Mouse (Mus musculus) lung, embryonic 14.5 days (tissue): ENCODE results near the gene Terf2ip. TPM values are rescaled to one million over a fixed set of nuclear protein-coding genes. Genes with fewer than 3 reads are reported as not detected.

Experiments
- ATAC-seq: fragments of 200-750 bp; cut with Nextera tagmentation; 2 replicates; pipeline ENCODE4 v1.8.0; 2017; ENCODE audit warnings: mild to moderate bottlenecking, moderate TSS enrichment, moderate library complexity; ENCODE audit not compliant: insufficient read depth
- DNase-seq: peaks from one replicate; pipeline ENCODE4 v3.0.0-alpha.2; 2015
- H3K27ac ChIP-seq: fragments of 300-500 bp; sonication (generic); 2 replicates; pipeline ENCODE4 v1.5.1; 2014; ENCODE audit warnings: low read depth, mild to moderate bottlenecking, moderate library complexity
- H3K27me3 ChIP-seq: fragments of 300-500 bp; sonication (generic); 2 replicates; pipeline ENCODE4 v1.6.1; 2014; ENCODE audit warnings: low read length, control low read depth; ENCODE audit not compliant: insufficient read depth
- H3K36me3 ChIP-seq: fragments of 300-500 bp; sonication (generic); 2 replicates; pipeline ENCODE4 v1.6.1; 2014; ENCODE audit warnings: control low read depth; ENCODE audit not compliant: insufficient read depth
- H3K4me1 ChIP-seq: fragments of 300-500 bp; sonication (generic); 2 replicates; pipeline ENCODE4 v1.6.1; 2014; ENCODE audit warnings: antibody characterized with exemption, control low read depth; ENCODE audit not compliant: insufficient read depth
- H3K4me2 ChIP-seq: fragments of 300-500 bp; sonication (generic); 2 replicates; pipeline ENCODE4 v1.6.1; 2014; ENCODE audit warnings: mild to moderate bottlenecking
- H3K4me3 ChIP-seq: fragments of 300-500 bp; sonication (generic); 2 replicates; pipeline ENCODE4 v1.5.1; 2014; ENCODE audit warnings: low read depth, low read length
- H3K9ac ChIP-seq: fragments of 300-500 bp; sonication (generic); 2 replicates; pipeline ENCODE4 v1.6.1; 2014
- H3K9me3 ChIP-seq: fragments of 300-500 bp; sonication (generic); 2 replicates; pipeline ENCODE4 v1.6.1; 2016; ENCODE audit warnings: low read depth, low read length, control low read depth
- CTCF ChIP-seq: IDR thresholded peaks from 2 replicates; pipeline ENCODE4 v1.5.1; 2016; ENCODE audit warnings: antibody characterized with exemption, low read depth
- WGBS: fragments of 180-500 bp; shearing (Covaris S2); extraction: QIAGEN DNeasy Blood & Tissue Kit; methylation state at CpG from one replicate; pipeline ENCODE4 v1.1.7; 2014; 5-methylcytosine and 5-hydroxymethylcytosine counted together
- polyA plus RNA-seq: library from polyadenylated mRNA; unstranded; fragments of >200 nt; fragmentation: Nextera tagmentation; extraction: Ambion mirVana; gene quantifications from 2 replicates; pipeline ENCODE4 v1.2.1, GENCODE M21; 2014

Terf2ip gene
- polyA plus RNA-seq, 1 experiment from 2014 or later, result 25.0 TPM

- peaks cover 73% of the 10 kb centered on the region for H3K36me3 ChIP-seq
Measured at GRCm38 (mm10) chr8:111982116-111982515, 29.1 kb upstream of the Terf2ip start.

GRCm38 (mm10) chr8:111984511-111984910 lies 26.7 kb upstream of the Terf2ip start:
- Histone ChIP-seq H3K4me3 (no peak overlapping the region), H3K27ac (no peak overlapping the region), H3K9ac (no peak overlapping the region), H3K4me2 (no peak overlapping the region), H3K9me3 (no peaks in the 10 kb centered on the region), H3K4me1 (no peaks in the 10 kb centered on the region), H3K36me3 (peaks cover 76% of the 10 kb centered on the region), H3K27me3 (no peaks in the 10 kb centered on the region)
- ATAC-seq (no peak), DNase-seq (no peak)
- 68% methylated on average over 10 of the region's 10 CpGs for WGBS
- no peak for TF ChIP-seq CTCF

More at GRCm38 (mm10) chr8:111982116-111982515, 29.1 kb upstream of the Terf2ip start:
- Histone ChIP-seq H3K4me2 (no peak overlapping the region), H3K27ac (no peak overlapping the region), H3K4me3 (no peak overlapping the region), H3K9ac (no peak overlapping the region), H3K27me3 (no peaks in the 10 kb centered on the region), H3K4me1 (no peaks in the 10 kb centered on the region), H3K9me3 (no peaks in the 10 kb centered on the region)
- DNase-seq (no peak), ATAC-seq (no peak)
- 74% methylated on average over 7 of the region's 7 CpGs for WGBS
- TF ChIP-seq CTCF, result peak; percentile 23; the same call in 1 of the 2 replicates

GRCm38 (mm10) chr8:111989911-111990310 lies 21.3 kb upstream of the Terf2ip start:
- Histone ChIP-seq H3K9ac (no peak overlapping the region), H3K27me3 (no peaks in the 10 kb centered on the region), H3K4me2 (no peak overlapping the region), H3K36me3 (peaks cover 60% of the 10 kb centered on the region), H3K4me3 (no peak overlapping the region), H3K4me1 (0 out of 2 replicates have a peak, but pooled peaks cover 3% of the 10 kb centered on the region), H3K27ac (no peak overlapping the region), H3K9me3 (no peaks in the 10 kb centered on the region)
- 0 out of 2 replicates have a peak, but pooled peaks have one; percentile 18 for ATAC-seq
- 18% methylated on average over 7 of the region's 7 CpGs for WGBS
- TF ChIP-seq CTCF, result peak; percentile 89
- peak; percentile 94 for DNase-seq

- Histone ChIP-seq H3K36me3 (peaks cover 61% of the 10 kb centered on the region), H3K9ac (peak overlapping the region; percentile 87), H3K4me3 (peak overlapping the region; percentile 82), H3K27ac (no peak overlapping the region), H3K9me3 (no peaks in the 10 kb centered on the region), H3K4me2 (peak overlapping the region; percentile 68), H3K4me1 (0 out of 2 replicates have a peak, but pooled peaks cover 3% of the 10 kb centered on the region), H3K27me3 (no peaks in the 10 kb centered on the region)
- WGBS, result 45% methylated on average over 8 of the region's 8 CpGs
- ATAC-seq, result no peak
- no peak for DNase-seq
- TF ChIP-seq CTCF, result no peak
Measured at GRCm38 (mm10) chr8:111991278-111991677, 19.9 kb upstream of the Terf2ip start.

GRCm38 (mm10) chr8:111992013-111992702 lies 19.0 kb upstream of the Terf2ip start, which contains the start of gene Adat1:
Gene Adat1 (minus strand): TSS chr8:111992302.
- ATAC-seq, result peak; percentile 97
- H3K27ac ChIP-seq, result no peak within 1 kb of the TSS; the same call in 1 of the 2 replicates
- 3% methylated on average over 32 of the region's 33 CpGs for WGBS

GRCm38 (mm10) chr8:111992703-111993039 lies 18.5 kb upstream of the Terf2ip start:
- no peak for DNase-seq
- Histone ChIP-seq H3K27ac (no peak overlapping the region), H3K4me3 (no peak overlapping the region), H3K9me3 (no peaks in the 10 kb centered on the region), H3K9ac (no peak overlapping the region), H3K4me2 (peak overlapping the region; percentile 68), H3K36me3 (peaks cover 65% of the 10 kb centered on the region), H3K4me1 (0 out of 2 replicates have a peak, but pooled peaks cover 3% of the 10 kb centered on the region), H3K27me3 (no peaks in the 10 kb centered on the region)
- peak; percentile 31; the same call in 1 of the 2 replicates for ATAC-seq
- WGBS, result 60% methylated on average over 3 of the region's 3 CpGs
- TF ChIP-seq CTCF, result no peak

More at GRCm38 (mm10) chr8:111992013-111992702, 19.0 kb upstream of the Terf2ip start, which contains the start of gene Adat1:
- Histone ChIP-seq H3K4me1 (0 out of 2 replicates have a peak, but pooled peaks cover 3% of the 10 kb centered on the region), H3K4me3 (peak within 1 kb of the TSS; percentile 82), H3K36me3 (peaks cover 65% of the 10 kb centered on the region), H3K4me2 (peak within 1 kb of the TSS; percentile 68), H3K9me3 (no peaks in the 10 kb centered on the region), H3K9ac (peak within 1 kb of the TSS; percentile 87), H3K27me3 (no peaks in the 10 kb centered on the region)
- TF ChIP-seq CTCF, result peak; percentile 45
- peak; percentile 96 for DNase-seq

GRCm38 (mm10) chr8:112004754-112005153 lies 6.4 kb upstream of the Terf2ip start:
- no peak overlapping the region for H3K4me2 ChIP-seq
- no peak for TF ChIP-seq CTCF
- H3K27ac ChIP-seq, result no peak overlapping the region
- DNase-seq, result no peak
- H3K36me3 ChIP-seq, result peaks cover 70% of the 10 kb centered on the region
- no peak for ATAC-seq
- H3K4me1 ChIP-seq, result no peaks in the 10 kb centered on the region
- no peak overlapping the region for H3K4me3 ChIP-seq
- no peak overlapping the region for H3K9ac ChIP-seq
- no peaks in the 10 kb centered on the region for H3K9me3 ChIP-seq
- no peaks in the 10 kb centered on the region for H3K27me3 ChIP-seq
